Mouse (Mus musculus) myocyte (in vitro differentiated cells): Measurements from ENCODE around the gene Elf3.

Source experiments
- CEBPB ChIP-seq: IDR thresholded peaks from 2 replicates; pipeline ENCODE4 v1.6.1; 2011; ENCODE audit warnings: mild to moderate bottlenecking, moderate library complexity; ENCODE audit not compliant: poor library complexity, insufficient read depth, severe bottlenecking
- E2F4 ChIP-seq: IDR thresholded peaks from one replicate; pipeline ENCODE4 v1.6.1; 2011; ENCODE audit warnings: mild to moderate bottlenecking, control low read depth, moderate library complexity; ENCODE audit not compliant: insufficient read depth
- MAX ChIP-seq: IDR thresholded peaks from one replicate; pipeline ENCODE4 v1.6.1; 2011; ENCODE audit warnings: low read depth, mild to moderate bottlenecking, control low read depth
- MYOD1 ChIP-seq, 3 experiments: IDR thresholded peaks; one replicate each; pipeline ENCODE4 v1.6.1; 2011; ENCODE audit warnings: control low read depth in 2 of 3, low read depth in 2 of 3, mild to moderate bottlenecking in 2 of 3, moderate library complexity in 1 of 3; ENCODE audit not compliant: insufficient read length in 2 of 3, control insufficient read depth in 1 of 3
- POLR2A ChIP-seq: IDR thresholded peaks from one replicate; pipeline ENCODE4 v1.6.1; 2011; ENCODE audit warnings: low read depth, mild to moderate bottlenecking, control low read depth, moderate library complexity; ENCODE audit not compliant: insufficient read length
- SRF ChIP-seq: IDR thresholded peaks from one replicate; pipeline ENCODE4 v1.6.1; 2011; ENCODE audit warnings: low read depth; ENCODE audit not compliant: control insufficient read depth, insufficient read length
- TCF12 ChIP-seq: IDR thresholded peaks from one replicate; pipeline ENCODE4 v1.6.1; 2011; ENCODE audit warnings: mild to moderate bottlenecking, control low read depth; ENCODE audit not compliant: poor library complexity, insufficient read depth, severe bottlenecking
- USF1 ChIP-seq: IDR thresholded peaks from one replicate; pipeline ENCODE4 v1.6.1; 2011; ENCODE audit warnings: low read depth, mild to moderate bottlenecking, control low read depth, moderate library complexity

DNA sequence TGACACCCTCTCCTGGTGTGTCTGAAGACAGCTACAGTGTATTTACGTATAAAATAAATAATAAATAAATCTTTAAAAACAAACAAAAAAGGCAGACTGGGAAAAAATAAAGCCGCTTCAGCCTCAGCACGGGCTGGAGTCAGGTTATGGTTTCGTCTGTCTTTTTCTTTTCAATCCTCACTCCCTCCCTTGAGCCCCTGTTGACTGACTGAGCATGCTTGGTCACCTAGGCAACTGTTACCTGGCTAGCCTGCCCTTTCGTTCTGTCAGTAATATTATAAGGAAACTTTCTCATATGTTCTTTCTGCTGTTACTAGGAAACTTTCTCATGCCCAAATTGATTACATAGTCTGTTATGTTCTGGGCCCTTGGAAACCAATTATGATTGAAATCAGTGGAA is 32.5 kb upstream of the Elf3 start:
- TF ChIP-seq MAX = no peak
- no peak for TF ChIP-seq POLR2A
- no peak for TF ChIP-seq USF1
- no peak for TF ChIP-seq TCF12
- no peak for TF ChIP-seq E2F4
- TF ChIP-seq MYOD1 (IDR thresholded peaks at IDR 0.05; ENCODE audit: control insufficient read depth in 1 of 3, insufficient read length in 2 of 3, low read depth in 2 of 3) = no peak
- TF ChIP-seq SRF = no peak
- TF ChIP-seq CEBPB = no peak
